Mouse (Mus musculus) thymus, adult 2 months (tissue): ENCODE results near the gene Glycam1. TPM values are rescaled to one million over a fixed set of nuclear protein-coding genes. Genes with fewer than 3 reads are reported as not detected.

Experiments used
- DNase-seq: peaks from one replicate; pipeline ENCODE4 v3.0.0; 2021
- H3K27ac ChIP-seq: fragments of 200-500 bp; 2 replicates; pipeline ENCODE4 v1.5.1; 2012; ENCODE audit warnings: low read length, control low read depth; ENCODE audit not compliant: control insufficient read depth, insufficient read depth
- H3K27me3 ChIP-seq: fragments of 200-500 bp; 2 replicates; pipeline ENCODE4 v1.6.1; 2012; ENCODE audit warnings: mild to moderate bottlenecking, low read length, moderate library complexity, mixed read lengths; ENCODE audit not compliant: control insufficient read depth, insufficient read depth
- H3K36me3 ChIP-seq: fragments of 200-500 bp; 2 replicates; pipeline ENCODE4 v1.6.1; 2012; ENCODE audit warnings: mild to moderate bottlenecking, low read length, moderate library complexity; ENCODE audit not compliant: control insufficient read depth, insufficient read depth
- H3K4me1 ChIP-seq: fragments of 200-500 bp; replicated peaks from 2 replicates; pipeline ENCODE4 v1.6.1; 2012; ENCODE audit warnings: low read length; ENCODE audit not compliant: control insufficient read depth, insufficient read depth
- H3K4me3 ChIP-seq: fragments of 200-500 bp; 2 replicates; pipeline ENCODE4 v1.5.1; 2012; ENCODE audit warnings: mild to moderate bottlenecking, low read length, control low read depth, moderate library complexity; ENCODE audit not compliant: control insufficient read depth, insufficient read depth
- CTCF ChIP-seq: fragments of 200-500 bp; IDR thresholded peaks from 2 replicates; pipeline ENCODE4 v1.5.1; 2012; ENCODE audit warnings: mild to moderate bottlenecking, control low read depth, low read length, moderate library complexity, borderline replicate concordance; ENCODE audit not compliant: control insufficient read depth, poor library complexity, insufficient read depth; ENCODE audit errors: extremely low read depth
- POLR2A ChIP-seq: fragments of 200-500 bp; IDR thresholded peaks from 2 replicates; pipeline ENCODE4 v1.6.1; 2012; ENCODE audit warnings: mild to moderate bottlenecking, low read length, control low read depth, moderate library complexity; ENCODE audit not compliant: control insufficient read depth, poor library complexity, insufficient read depth; ENCODE audit errors: extremely low read depth
- WGBS: fragments of 180-500 bp; shearing (Covaris S2); methylation state at CpG from one replicate; pipeline ENCODE4 v1.1.7; 2018; 5-methylcytosine and 5-hydroxymethylcytosine counted together
- polyA plus RNA-seq: library from polyadenylated mRNA; depleted of rRNA; stranded (reverse); fragments of >200 nt; gene quantifications from 2 replicates; pipeline ENCODE4 v1.2.3, GENCODE M21; 2012

Gene Glycam1
- polyA plus RNA-seq, 1 experiment = not detected

- H3K36me3 ChIP-seq = no peaks in the 10 kb centered on the region
- no peaks in the 10 kb centered on the region for H3K27me3 ChIP-seq
- H3K4me1 ChIP-seq = no peaks in the 10 kb centered on the region
- TF ChIP-seq CTCF (no peak), POLR2A (no peak)
- H3K4me3 ChIP-seq = no peak overlapping the region
- no peak overlapping the region for H3K27ac ChIP-seq
- no peak for DNase-seq
- 41% methylated on average over 1 of the region's 1 CpGs for WGBS
Measured at GRCm38 (mm10) chr15:103549475-103549874, 15.4 kb downstream of the Glycam1 start.

GRCm38 (mm10) chr15:103547983-103548382 lies 16.9 kb downstream of the Glycam1 start:
- DNase-seq = no peak
- Histone ChIP-seq H3K27ac (no peak overlapping the region), H3K4me3 (no peak overlapping the region), H3K4me1 (no peaks in the 10 kb centered on the region), H3K27me3 (no peaks in the 10 kb centered on the region), H3K36me3 (no peaks in the 10 kb centered on the region)
- TF ChIP-seq POLR2A = no peak
- TF ChIP-seq CTCF = no peak
- 92% methylated on average over 3 of the region's 3 CpGs for WGBS

DNA sequence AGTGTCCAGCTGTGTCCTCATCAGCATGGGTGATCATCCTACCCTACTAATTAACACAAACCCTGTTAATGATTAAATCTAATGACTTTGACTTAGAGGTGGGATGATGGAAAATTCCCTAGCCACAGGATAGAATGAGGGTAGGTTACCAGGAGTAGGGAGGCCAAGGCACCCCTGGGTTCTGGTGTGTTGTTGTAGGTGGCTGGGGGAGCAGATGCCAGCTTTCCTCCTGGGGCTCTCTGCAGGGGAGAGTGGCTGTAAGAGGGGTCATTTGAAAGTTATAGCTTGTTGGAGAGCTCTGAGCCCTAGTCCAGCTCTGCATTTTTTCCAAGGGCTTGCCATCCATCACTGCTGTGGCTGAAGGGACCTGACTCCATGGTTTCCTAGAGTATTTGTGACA lies 22.4 kb downstream of the Glycam1 start:
- H3K27ac ChIP-seq = no peak overlapping the region
- H3K27me3 ChIP-seq = no peaks in the 10 kb centered on the region; the same call in 1 of the 2 replicates
- no peaks in the 10 kb centered on the region for H3K4me1 ChIP-seq
- H3K4me3 ChIP-seq = no peak overlapping the region
- DNase-seq = no peak
- H3K36me3 ChIP-seq = no peaks in the 10 kb centered on the region
- no peak for TF ChIP-seq CTCF
- TF ChIP-seq POLR2A = no peak

DNA sequence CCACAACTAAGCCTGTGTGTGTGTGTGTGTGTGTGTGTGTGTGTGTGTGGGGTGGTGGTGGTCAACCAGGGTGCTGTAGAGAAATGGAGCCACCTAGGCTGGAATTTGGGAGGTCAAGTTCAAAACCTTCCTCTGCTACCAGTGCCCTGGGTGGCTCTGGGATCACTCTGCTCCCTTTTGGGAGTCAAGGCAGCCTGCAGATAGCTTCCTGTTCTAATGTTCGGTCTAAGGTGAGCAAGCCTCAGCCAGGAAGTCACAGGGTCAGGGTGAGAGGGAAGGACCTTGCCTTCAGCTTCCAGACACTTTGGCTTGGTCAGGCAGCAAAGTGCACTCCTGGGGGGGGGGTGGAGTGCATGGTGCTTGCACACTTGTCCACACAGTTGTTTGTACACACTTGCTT lies 24.2 kb downstream of the Glycam1 start:
- Histone ChIP-seq H3K27me3 (peaks cover 3% of the 10 kb centered on the region; the same call in 1 of the 2 replicates), H3K36me3 (no peaks in the 10 kb centered on the region), H3K4me3 (no peak overlapping the region), H3K27ac (no peak overlapping the region), H3K4me1 (no peaks in the 10 kb centered on the region)
- no peak for DNase-seq
- TF ChIP-seq CTCF = no peak
- no peak for TF ChIP-seq POLR2A
- WGBS = 24% methylated on average over 1 of the region's 1 CpGs

- Histone ChIP-seq H3K4me3 (no peak overlapping the region), H3K27me3 (peaks cover 3% of the 10 kb centered on the region; the same call in 1 of the 2 replicates), H3K4me1 (no peaks in the 10 kb centered on the region), H3K36me3 (no peaks in the 10 kb centered on the region), H3K27ac (no peak overlapping the region)
- TF ChIP-seq POLR2A (no peak), CTCF (no peak)
- WGBS = 97% methylated on average over 2 of the region's 2 CpGs
- DNase-seq = no peak
Measured at GRCm38 (mm10) chr15:103539259-103539658, 25.6 kb downstream of the Glycam1 start.

DNA sequence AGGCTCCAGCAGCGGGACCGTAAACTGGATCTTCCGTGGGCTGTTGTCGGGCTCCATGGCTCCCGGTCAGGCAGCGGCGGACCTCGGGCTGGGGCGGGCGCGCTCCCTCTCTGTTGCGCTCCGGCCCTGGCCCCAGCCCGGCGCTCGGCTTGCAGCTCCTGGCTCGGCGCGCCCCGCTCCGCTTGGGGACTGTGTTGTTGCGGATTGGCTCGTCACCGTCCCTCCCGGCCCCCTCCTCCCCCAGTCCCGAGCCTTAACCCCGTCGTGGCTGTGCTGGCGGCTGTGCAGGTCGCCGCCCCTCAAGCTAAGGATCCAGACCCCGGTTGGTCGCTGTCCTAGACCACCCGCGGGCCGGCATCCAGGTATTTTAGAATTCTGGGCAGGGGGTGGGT lies 27.1 kb downstream of the Glycam1 start, which contains the start of gene Ppp1r1a:
Ppp1r1a (minus strand) TSS at position 182 of the 392 bp plus-strand sequence.
- WGBS = 2% methylated on average over 36 of the region's 36 CpGs
- H3K4me1 ChIP-seq = no peaks in the 10 kb centered on the region
- TF ChIP-seq CTCF (no peak), POLR2A (no peak)
- no peaks in the 10 kb centered on the region for H3K36me3 ChIP-seq
- H3K4me3 ChIP-seq = no peak within 1 kb of the TSS
- DNase-seq = no peak
- peaks cover 3% of the 10 kb centered on the region; the same call in 1 of the 2 replicates for H3K27me3 ChIP-seq
- no peak within 1 kb of the TSS for H3K27ac ChIP-seq
